Mouse (Mus musculus) thymus, postnatal 25 days (tissue): Measurements from ENCODE around the gene Atp5f1.
"Not testable (repeated sequence)": the region's sequence is repeated elsewhere in the genome, so short reads cannot be mapped to it uniquely, and the experiment has no call there.

Experiments
- DNase-seq: peaks from one replicate; pipeline ENCODE4 v3.0.0; 2022

The Atp5f1 gene

DNA sequence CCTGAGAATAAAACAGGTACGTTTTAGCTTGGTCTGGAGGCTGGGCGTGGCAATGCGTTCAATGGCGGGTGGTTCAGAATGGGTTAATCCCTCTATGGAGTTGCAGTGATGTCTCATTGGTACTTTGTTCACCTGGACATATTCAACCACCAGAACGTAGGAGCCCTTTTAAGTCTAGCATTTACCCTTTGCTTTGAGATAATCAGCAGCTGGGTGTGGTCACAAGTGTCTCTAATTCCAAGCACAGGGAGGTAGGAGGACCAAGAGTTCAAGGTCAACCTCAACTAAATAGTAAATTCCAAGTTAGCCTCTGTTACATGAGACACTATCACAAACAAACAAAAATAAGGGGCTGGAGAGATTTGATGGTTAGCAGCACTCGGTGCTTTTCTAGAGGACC lies 31.1 kb downstream of the Atp5f1 start:
- no peak for DNase-seq

DNA sequence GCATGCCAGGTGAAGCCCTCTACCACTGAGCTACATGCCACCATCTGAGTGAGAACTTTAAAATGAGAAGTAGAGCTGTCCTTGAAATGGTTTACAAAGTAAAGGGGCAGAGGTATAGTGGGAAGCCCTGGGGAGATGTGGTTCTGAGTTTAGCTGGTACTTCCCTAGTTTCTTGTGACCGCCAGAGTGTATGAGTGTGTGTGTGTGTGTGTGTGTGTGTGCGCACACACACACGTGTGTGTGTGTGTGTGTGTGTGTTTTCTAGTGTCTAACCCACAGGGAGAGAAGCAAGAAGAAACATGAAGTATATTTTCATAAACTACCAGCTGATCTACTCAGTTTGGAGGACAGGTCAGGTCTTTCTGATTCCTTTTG lies 31.7 kb downstream of the Atp5f1 start:
- no peak for DNase-seq

DNA sequence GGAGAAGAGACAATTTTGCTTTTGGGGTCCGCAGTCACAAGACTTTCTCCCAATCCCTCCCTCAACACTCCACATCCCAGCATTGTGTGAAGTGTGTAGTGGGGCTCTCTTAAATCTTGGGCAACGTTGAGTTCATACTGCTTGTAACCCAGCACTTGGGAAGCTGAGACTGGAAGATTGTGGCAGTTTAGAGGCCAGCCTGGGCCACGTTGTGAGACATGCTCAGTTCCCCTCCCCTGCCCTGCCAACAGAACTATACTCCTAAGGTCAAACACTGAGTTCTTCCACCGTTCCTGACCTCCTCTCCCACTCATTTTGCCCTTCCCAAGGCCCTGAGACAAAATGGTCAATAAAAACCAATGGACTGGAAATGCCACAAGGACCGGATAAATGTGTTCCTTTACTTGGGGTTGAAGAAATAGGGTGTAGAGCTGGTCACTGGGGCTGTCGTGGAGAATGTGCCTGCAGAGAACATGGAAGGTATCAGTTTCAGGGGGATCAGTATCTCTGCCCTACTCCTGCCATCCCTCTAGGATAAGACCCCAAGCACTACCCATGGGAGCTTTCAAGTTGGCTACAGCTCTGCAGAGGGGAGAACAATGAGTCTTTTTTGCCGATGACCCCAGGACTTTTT lies 32.2 kb downstream of the Atp5f1 start:
- DNase-seq: no peak

DNA sequence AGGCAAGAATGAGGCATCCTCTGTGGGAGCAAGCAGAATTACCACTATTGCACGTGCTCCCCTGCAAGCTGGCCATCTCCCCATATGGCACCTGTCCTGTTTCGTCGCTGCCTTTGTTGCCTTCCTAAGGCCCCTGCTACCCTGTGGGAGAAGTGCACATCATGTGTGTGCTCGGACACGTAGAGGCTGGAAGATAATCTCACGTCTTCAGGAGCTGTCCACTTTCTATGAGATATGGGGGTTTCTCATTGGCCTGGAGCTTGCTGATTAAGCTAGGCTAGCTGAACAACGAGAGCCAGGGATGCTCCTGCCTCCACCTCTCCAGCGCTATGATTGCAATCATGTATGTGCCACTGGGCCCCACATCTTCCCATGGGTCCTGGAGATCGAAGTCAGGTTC lies 35.3 kb downstream of the Atp5f1 start:
- DNase-seq: no peak

DNA sequence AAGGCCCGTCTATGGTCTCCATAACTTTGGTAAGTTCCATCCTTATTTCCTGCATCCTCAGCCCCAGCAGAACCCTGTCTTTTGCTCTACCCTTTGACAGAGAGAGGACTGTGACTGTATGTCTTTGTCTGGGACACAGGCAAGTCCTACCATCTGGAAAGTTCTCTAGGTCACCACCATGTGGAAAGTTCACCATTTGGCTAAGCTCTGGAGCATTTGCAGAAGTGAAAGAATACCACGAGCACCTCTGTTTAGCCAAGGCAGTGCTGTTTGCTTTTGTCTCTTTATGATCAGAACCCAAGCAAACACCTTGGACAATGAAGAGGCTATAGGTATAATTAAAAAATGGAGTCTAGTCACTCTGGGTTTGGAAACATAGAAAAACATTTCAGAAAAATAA lies 37.9 kb downstream of the Atp5f1 start:
- no peak for DNase-seq

DNA sequence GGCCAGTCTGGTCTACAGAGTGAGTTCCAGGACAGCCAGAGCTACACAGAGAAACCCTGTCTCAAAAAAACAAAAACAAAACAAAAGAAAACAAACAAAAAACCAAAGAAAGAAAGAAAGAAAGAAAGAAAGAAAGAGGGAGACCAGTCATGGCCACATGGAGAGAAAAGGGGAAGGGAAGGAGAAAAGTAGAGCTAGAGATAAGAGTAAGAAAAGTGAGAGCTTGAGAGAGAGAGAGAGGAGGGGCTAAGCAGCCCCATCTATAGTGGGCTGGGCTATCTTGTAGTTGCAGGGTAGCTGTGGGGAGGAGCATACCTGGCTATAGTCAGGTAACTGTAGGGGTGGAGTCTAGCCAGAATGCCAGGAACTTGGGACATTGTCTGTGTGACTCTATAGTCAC lies 39.2 kb downstream of the Atp5f1 start:
- not testable (repeated sequence) for DNase-seq

DNA sequence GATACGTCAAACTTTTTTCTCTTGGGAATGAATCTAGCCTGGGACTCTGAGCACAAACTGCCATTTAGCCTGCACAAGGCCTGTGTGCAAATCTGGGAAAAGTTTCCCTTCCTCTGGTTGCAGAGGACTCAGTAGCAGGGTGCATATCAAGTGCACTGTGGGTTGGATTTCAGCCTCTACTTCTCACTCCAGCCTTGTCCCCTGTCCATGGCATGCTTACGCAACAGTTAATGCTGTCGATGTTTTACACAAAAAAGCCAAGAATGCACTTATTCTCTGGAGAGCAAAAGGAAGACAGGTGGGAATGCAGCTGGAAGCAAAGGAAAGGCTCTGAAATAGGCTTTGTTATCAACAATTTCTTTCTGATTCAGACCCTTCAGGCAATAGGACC lies 41.5 kb downstream of the Atp5f1 start:
- no peak for DNase-seq

DNA sequence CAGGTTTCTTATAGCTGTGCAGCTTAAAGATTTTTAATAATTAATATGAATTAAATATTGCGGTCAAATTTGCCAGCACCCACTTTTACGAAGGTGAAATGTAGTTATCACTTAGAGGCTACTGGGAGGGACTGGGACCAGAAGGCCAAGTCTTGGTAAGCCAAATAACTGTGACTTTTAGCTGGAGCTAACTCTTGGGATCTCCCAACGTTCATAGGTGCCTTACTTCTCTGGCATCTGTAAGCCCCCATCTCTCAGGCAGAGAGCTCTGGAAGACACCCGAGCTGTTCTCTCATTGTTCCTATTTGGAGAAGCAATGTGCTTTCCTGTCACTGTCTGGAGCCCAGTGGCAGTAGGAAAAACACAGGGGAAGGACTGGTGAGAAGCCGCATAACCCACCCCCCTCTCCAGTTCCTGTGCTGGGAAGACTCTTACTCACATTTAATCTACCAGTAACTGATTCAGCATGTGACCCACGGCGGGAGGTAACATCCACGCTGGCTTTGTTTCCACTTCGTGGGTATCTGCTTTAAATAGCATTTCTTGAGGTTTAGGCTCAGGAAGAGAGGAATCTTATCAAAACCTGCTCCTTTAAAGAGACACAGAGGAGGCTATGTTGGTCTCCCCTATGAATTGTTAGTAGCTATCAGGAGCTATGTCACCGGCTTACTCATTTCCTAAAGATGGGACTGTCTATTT lies 42.1 kb downstream of the Atp5f1 start:
- no peak for DNase-seq

DNA sequence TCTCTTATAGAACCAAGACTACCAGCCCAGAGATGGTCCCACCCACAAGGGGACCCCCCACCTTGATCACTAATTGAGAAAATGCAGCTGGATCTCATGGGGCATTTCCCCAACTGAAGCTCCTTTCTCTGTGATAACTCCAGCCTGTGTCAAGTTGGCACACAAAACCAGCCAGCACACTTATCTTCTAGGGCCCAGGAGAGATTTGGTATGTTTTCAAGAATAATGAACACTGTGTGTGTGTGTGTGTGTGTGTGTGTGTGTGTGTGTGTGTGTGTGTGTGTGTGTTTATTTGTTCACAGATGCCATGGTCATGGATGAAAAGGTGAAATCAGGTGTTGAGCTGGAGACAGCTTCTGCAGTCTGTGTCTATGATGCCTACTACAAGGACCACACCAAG lies 43.4 kb downstream of the Atp5f1 start:
- DNase-seq: not testable (repeated sequence)

DNA sequence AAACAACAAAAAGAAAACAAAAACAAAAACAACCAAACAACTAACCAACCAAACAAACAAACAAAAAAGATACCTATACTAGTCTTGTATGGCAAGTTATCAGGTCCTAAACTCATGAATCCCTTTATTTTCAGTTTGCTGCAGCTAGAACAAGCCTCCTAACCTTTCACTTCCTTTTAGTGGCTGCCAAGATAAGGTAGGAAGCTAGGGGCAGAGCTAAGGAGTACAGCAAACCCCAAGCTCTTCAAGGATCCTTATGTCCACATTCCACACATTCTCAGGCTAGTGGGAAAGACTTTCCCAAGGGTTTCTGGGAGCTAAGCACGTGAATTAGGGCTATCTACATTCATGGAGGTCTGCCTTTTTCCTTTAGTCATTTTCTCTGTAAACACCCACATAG lies 44.6 kb downstream of the Atp5f1 start:
- DNase-seq: no peak

DNA sequence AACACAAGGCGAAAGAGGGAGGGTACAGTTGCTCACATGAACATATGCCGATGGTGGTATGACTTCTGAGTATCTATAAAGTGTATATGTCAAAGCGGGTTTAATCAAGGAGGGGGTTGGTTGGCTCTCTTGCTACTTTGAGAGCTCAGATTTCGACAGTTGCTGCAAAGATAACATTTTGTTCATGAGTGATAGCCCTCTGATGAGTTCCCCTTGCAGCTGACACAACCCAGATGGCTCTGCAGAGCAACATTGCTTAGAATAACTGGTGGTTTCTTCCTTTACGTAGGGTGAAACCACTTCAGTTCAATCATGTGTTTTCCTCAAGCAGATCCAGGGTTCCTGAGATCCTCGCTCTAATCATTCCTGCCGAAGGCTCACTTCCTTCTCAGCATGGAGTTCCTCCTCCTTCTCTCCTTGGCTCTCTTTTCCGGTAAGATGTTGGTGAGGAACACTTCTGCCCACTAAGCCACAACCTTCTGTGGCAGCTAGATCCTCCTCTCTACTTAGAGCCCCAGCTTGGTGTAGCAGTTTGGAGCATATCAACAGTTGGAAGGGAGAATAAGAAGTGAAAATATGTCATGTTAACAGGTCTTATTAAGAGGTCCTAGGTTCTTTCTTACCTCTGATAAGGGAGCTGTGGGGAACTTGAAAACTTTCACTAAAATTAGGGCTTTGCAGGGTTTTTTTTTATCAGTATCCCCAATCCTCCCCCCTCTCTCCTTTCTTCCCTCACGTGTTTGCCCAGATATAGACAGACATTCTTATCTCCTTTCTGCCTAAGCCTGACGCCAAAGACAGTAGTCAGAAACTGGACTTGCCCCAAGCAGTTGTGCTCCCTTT lies 45.8 kb downstream of the Atp5f1 start:
- DNase-seq: no peak

DNA sequence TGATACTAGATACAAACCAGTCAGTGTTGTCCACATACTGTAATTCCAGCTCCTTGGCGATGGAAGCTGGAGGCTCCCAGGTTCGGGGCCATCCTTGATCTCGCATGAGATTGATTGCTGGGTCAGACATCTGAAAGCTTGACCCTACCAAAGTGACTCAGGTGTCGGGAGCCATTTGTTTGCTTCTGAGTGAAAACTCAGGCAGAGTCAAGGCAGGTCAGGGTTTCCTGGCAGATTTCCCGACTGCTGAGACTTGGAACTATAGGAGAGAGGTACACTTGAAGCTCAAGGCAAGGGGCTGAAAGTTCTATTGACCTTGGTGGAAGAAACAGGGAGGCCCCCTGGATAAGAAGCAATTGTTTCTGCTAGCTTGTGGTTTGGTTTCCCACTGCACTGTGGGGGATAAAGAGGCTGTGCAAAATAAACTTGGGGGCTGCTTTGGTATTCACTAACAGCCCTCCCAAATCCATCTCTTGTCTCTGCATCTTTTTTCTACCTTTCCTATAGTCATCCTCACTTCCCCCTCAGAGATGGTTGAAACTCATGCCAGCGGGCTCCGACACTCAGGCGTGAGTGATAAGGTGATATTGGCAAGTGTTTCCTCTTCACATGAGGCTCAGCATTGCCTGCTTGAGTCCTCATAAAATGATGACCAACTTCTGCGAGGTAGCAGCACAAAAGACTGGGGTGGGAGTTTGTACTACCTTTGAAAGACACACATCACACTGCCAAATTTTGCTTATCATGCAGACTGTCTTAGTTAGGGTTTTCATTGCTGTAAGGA lies 47.6 kb downstream of the Atp5f1 start:
- DNase-seq: no peak

DNA sequence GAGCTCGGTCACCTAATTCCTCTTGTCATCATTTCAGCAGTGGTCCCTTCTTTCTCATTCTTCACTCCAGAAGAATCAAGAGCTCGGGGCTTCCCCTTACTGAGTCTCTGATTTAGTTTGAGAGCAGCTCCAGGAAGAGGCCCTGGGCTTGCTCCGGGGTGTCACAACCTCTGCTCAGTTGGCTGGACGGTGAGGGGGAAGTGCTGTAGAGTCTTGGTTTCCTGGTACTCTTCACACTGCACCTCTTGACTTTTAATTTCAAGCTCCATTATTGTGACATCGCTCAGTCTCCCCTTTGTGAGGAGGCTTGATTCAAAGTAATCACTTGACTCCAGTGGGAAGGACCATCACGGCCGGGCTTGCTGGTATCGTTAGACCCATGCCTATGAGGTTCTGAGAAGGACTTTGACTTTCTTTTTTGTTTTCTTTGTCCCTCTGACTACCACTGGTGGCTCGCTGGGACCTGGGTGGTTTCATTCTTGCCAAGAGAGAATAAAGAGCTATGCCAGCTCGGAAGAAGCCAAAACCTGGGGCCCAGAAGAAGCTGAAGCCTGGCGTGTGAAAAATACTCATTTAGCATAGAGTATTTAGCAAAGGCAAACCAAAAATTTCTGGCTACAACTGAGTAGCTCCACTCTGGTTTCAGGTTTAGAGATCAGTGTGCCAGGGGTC lies 49.2 kb downstream of the Atp5f1 start:
- DNase-seq: peak; percentile 47

DNA sequence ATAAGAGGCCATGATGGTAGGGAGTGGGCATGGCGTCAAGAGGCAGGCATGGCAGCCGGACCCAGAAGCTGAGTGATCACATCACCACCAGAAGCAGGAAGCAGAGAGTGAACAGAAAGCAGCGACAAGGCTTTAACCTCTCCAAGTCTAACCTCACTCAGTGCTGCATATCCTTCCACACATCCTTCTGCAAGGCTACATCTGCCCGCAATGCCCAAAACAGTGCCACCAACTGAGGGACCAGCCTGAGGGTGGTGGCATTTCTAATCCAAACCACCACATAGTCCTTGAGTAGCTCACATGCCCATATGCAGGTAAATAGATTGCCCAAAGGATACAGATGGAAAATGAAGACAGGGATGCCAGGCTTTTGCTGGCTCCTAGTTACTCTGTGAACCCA lies 50.9 kb downstream of the Atp5f1 start:
- no peak for DNase-seq

DNA sequence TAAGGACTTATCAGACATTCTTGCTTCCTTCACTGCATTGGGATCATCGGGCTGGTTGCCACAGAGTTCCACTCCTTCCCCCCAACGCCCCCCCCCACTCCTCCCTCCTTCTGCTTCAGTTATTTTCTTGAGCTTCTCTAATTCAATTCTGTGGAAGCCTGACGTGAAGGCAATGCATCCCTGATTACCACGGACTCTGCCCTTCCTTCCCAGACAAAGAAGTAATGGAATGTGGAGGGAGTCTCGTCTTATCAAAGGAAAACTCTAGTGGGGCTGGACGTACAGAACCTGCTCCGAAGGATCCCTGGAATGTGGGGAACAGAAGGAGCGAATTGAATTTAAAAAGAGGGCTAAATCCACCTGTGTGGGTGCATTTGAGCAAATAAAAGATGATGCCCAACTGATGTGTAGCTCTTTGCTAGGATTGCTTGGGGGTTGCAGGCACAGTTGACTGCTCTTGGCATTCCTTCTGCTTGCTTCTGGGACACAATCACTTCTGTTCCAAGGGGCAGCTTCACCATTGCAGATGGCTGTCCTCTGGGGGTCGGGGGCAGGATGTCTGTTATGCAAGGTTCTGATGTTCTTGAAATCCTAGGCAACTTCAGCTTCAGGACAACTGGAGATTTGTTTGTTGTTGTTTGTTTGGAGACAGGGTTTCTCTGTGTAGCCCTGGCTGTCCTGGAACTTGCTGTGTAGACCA lies 51.8 kb downstream of the Atp5f1 start:
- DNase-seq: no peak

DNA sequence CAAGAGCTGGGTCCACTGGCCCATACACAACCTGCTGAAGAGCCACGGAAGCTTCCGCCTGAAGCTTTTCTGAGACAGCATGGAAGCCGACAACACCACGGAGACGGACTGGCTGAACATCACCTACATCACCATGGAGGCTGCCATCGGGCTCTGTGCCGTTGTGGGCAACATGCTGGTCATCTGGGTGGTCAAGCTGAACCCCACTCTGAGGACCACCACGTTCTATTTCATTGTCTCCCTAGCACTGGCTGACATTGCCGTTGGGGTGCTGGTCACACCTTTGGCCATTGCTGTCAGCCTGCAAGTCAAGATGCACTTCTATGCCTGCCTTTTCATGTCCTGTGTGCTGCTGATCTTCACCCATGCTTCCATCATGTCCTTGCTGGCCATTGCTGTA lies 55.2 kb downstream of the Atp5f1 start:
- DNase-seq: no peak

DNA sequence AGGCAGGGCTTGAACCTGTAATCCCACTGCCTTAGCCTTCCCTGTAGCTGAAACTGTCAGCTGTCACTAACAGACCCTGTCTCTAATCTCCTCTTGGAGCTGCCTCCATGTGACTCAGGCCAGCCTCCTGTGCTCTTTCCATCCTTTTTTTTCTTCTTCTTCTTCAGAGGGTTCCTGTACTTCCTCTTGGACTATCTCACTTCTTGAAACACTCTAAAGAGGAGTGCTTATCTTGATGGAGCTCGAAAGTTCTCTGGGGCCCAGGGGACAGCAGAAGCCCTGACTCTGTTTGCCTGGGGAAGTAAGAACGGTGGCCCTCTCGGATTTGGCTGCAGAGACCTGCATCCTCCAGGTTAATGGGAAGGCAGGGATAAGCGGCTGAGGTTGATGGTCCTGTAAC lies 55.7 kb downstream of the Atp5f1 start:
- no peak for DNase-seq

DNA sequence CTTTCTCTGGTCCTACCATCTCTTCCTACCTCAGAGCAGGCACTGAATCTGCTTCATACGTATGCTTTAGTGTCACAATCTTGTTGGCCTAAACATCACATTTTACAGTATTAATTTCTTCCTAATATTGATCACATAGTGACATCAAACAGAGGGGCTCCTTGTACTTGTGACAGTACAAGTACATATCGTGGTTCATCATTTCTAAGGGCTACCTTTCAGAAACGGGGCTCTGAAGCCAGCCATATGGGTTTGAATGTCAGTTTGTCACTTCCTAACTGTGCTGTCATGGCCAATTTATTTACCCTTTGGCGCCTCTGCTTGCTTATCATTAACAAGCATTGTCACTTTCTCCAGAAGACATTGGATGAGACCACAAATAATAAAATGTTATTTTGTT lies 58.4 kb downstream of the Atp5f1 start:
- no peak for DNase-seq

DNA sequence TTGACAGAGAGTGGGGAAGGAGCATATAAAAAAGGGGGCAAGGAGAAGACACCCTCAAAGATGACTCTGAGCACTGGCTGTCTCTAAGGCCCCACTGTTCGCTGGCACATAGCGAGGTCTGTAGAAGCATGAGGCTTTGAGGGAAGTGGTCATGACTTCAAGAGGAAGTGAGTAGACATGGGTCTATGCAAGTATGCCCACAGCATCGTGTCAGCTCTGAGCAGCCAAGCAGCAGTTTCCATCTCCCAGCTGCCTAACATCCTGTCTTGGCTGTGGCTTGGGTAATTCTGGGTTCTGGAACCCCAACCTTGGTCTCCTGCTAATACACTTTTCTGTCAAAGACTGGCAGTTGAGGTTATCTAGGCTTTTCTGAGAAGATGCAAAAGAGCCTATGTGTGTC lies 59.2 kb downstream of the Atp5f1 start:
- peak; percentile 21 for DNase-seq

DNA sequence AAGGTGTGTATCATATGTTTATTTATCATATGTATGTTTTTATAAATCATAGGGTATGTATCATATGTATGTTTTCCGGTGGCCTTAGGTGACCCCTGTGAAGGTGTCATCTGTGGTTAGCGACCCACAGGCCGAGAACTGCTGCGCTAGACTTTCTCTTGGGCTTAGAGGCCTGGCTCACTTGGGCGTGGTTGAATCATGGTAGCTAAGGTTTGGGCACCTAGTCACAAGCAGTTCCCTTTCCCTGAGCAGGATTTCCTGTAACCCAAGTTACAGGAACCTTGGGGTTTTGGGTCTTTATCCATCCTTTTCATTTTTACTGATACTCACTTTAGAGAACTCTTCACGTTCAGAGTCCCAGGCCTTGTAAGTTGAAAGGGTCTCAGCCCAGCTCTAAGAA lies 59.6 kb downstream of the Atp5f1 start:
- DNase-seq: no peak

DNA sequence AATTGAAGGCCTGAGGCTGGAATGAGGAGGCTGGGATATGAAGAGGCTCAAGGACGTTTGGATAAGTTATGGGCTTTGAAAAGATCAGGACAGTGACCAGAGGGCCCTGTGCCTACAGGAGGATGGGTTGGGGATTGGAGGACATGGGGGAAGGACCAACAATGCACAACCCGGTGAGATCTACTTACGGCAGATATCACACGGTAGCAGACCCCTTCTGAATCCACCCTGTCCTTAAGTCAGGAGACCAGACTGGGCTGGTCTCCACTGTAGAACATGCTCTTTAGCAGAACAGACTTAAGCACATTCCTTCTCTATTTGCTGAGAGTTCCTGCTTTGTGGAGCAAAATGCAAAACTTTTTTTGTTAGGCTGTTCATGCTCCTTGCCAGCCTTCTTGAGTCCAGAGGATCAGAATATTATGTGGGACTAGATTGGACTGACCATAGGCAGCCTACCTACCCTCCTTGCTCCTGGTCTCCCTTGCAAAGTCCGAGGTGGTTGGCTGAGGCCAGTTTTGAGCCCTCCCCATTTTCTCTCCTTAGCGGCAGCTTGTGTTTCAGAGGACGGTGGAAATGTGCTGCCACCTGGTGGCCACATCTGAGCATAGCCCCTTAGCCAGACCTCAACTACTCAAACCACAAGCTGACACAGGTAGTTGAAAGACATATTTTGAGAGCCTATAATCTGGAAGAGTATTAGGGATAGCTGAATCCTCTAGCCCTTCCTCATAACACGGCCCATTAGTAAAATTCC lies 60.3 kb downstream of the Atp5f1 start:
- DNase-seq: peak; percentile 86
